Mouse (Mus musculus) stomach, postnatal 0 days (tissue): ENCODE results near the gene Spata2l.

Source experiments
- CTCF ChIP-seq: IDR thresholded peaks from 2 replicates; pipeline ENCODE4 v1.5.1; 2016; ENCODE audit warnings: antibody characterized with exemption, low read depth, mild to moderate bottlenecking, moderate library complexity
- EP300 ChIP-seq: optimal IDR thresholded peaks from 2 replicates; pipeline ENCODE3; 2016; ENCODE audit warnings: antibody characterized with exemption

GRCm38 (mm10) chr8:123203571-123203970, 32.5 kb downstream of the Spata2l start:
- TF ChIP-seq CTCF (no peak), EP300 (no peak)
